Mouse (Mus musculus): ENCODE data around the gene Mau2. TPM values are rescaled to one million over a fixed set of nuclear protein-coding genes. Genes with fewer than 3 reads are reported as not detected.
"Not testable (repeated sequence)": the region's sequence is repeated elsewhere in the genome, so short reads cannot be mapped to it uniquely, and the experiment has no call there.

The Mau2 gene
- polyA plus RNA-seq, 1 experiment from 2014 or later = 77.9 TPM

GRCm38 (mm10) chr8:70004345-70004744 is 38.2 kb downstream of the Mau2 start:
- Histone ChIP-seq H3K9ac (replicated peaks; ENCODE audit: low read depth, low read length) (no peak overlapping the region), H3K4me3 (ENCODE audit: low read depth, low read length) (no peak overlapping the region), H3K27me3 (ENCODE audit: control insufficient read depth, insufficient read depth, low read length) (no peaks in the 10 kb centered on the region), H3K27ac (ENCODE audit: low read depth, low read length) (no peak overlapping the region), H3K9me3 (ENCODE audit: control insufficient read depth, low read length) (no peaks in the 10 kb centered on the region), H3K36me3 (ENCODE audit: control insufficient read depth, insufficient read depth, low read length) (no peaks in the 10 kb centered on the region), H3K4me1 (ENCODE audit: control insufficient read depth, insufficient read depth, low read length) (no peaks in the 10 kb centered on the region), H3K4me2 (ENCODE audit: low read depth, low read length) (no peak overlapping the region)
- no peak for ATAC-seq (ENCODE audit: low read depth)

- no peaks in the 10 kb centered on the region for H3K36me3 ChIP-seq (ENCODE audit: control insufficient read depth, insufficient read depth, low read length)
- H3K4me3 ChIP-seq (ENCODE audit: low read depth, low read length) = no peak overlapping the region
- H3K9me3 ChIP-seq (ENCODE audit: control insufficient read depth, low read length) = no peaks in the 10 kb centered on the region
- H3K27ac ChIP-seq (ENCODE audit: low read depth, low read length) = no peak overlapping the region
- H3K4me1 ChIP-seq (ENCODE audit: control insufficient read depth, insufficient read depth, low read length) = no peaks in the 10 kb centered on the region
- H3K27me3 ChIP-seq (ENCODE audit: control insufficient read depth, insufficient read depth, low read length) = no peaks in the 10 kb centered on the region
- H3K4me2 ChIP-seq (ENCODE audit: low read depth, low read length) = no peak overlapping the region
- H3K9ac ChIP-seq (replicated peaks; ENCODE audit: low read depth, low read length) = no peak overlapping the region
- no peak for ATAC-seq (ENCODE audit: low read depth)
- 55% methylated on average over 4 of the region's 4 CpGs for WGBS
Observed at GRCm38 (mm10) chr8:70003204-70003657, 39.3 kb downstream of the Mau2 start.

DNA sequence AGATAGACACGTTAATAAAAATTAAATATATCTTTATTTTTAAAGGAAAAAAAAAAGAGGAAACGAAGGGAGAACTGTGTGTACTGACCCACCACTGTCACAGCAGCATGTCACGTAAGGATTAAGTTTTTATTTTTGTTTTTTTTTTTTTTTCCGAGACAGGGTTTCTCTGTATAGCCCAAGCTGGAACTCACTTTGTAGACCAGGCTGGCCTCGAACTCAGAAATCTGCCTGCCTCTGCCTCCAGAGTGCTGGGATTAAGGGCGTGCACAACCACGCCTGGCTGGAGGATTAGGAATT is 40.7 kb downstream of the Mau2 start:
- not testable (repeated sequence) for H3K4me1 ChIP-seq (ENCODE audit: control insufficient read depth, insufficient read depth, low read length); H3K27me3 ChIP-seq (ENCODE audit: control insufficient read depth, insufficient read depth, low read length); ATAC-seq (ENCODE audit: low read depth); H3K9ac ChIP-seq (replicated peaks; ENCODE audit: low read depth, low read length); H3K27ac ChIP-seq (ENCODE audit: low read depth, low read length); H3K36me3 ChIP-seq (ENCODE audit: control insufficient read depth, insufficient read depth, low read length); H3K9me3 ChIP-seq (ENCODE audit: control insufficient read depth, low read length); H3K4me3 ChIP-seq (ENCODE audit: low read depth, low read length)
- 0 out of 2 replicates have a peak overlapping the region, but pooled peaks have one; percentile 6 for H3K4me2 ChIP-seq (ENCODE audit: low read depth, low read length)
- WGBS = 48% methylated on average over 7 of the region's 7 CpGs

DNA sequence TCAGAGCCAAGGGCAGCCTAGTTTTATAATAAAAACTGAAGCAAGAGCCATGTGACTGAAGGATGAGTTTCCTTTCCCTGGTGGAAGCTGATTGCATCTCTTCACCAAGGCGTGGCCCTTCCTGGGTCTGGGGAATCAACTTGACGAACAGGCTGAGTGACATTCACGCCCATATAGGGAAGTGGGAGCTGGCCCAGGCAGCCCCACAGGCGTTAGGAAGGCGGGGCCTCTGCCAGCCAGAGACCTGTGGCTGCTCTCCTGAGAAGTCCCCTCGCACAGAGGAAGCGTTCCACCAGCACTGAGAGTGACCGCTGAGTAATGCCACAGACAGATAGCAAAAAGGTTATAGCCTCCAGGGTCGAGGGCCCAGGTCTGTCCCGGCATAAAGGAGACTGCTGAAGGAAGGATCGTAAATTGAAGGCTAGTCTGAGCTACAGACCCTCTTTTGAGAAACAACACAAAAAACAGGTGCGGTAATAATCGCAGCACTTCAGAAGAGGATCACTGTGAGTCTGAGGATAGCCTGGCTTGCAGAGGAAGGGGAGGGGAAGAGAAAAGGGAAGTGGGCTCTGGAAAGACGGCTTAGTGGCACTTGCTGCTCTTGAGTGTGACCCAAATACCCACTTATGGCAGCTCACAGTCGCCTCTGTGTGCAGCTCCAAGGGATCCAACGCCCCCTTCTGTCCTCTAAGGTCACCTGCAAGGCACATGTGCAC is 41.2 kb downstream of the Mau2 start:
- H3K9ac ChIP-seq (replicated peaks; ENCODE audit: low read depth, low read length) = no peak overlapping the region
- peak; percentile 45; the same call in 1 of the 2 replicates for ATAC-seq (ENCODE audit: low read depth)
- WGBS = 3% methylated on average over 16 of the region's 16 CpGs

GRCm38 (mm10) chr8:70000226-70000625 is 42.3 kb downstream of the Mau2 start:
- no peak for ATAC-seq (ENCODE audit: low read depth)
- Histone ChIP-seq H3K36me3 (ENCODE audit: control insufficient read depth, insufficient read depth, low read length) (no peaks in the 10 kb centered on the region), H3K27me3 (ENCODE audit: control insufficient read depth, insufficient read depth, low read length) (no peaks in the 10 kb centered on the region), H3K4me1 (ENCODE audit: control insufficient read depth, insufficient read depth, low read length) (peaks cover 5% of the 10 kb centered on the region), H3K4me3 (ENCODE audit: low read depth, low read length) (no peak overlapping the region), H3K27ac (ENCODE audit: low read depth, low read length) (no peak overlapping the region), H3K4me2 (ENCODE audit: low read depth, low read length) (no peak overlapping the region), H3K9me3 (ENCODE audit: control insufficient read depth, low read length) (no peaks in the 10 kb centered on the region), H3K9ac (replicated peaks; ENCODE audit: low read depth, low read length) (no peak overlapping the region)
- 84% methylated on average over 2 of the region's 2 CpGs for WGBS

More for the DNA sequence above, 41.2 kb downstream of the Mau2 start:
- H3K9me3 ChIP-seq (ENCODE audit: control insufficient read depth, low read length) = no peaks in the 10 kb centered on the region
- H3K4me2 ChIP-seq (ENCODE audit: low read depth, low read length) = 0 out of 2 replicates have a peak overlapping the region, but pooled peaks have one; percentile 6
- no peaks in the 10 kb centered on the region for H3K27me3 ChIP-seq (ENCODE audit: control insufficient read depth, insufficient read depth, low read length)
- no peak overlapping the region for H3K27ac ChIP-seq (ENCODE audit: low read depth, low read length)
- H3K36me3 ChIP-seq (ENCODE audit: control insufficient read depth, insufficient read depth, low read length) = no peaks in the 10 kb centered on the region
- peaks cover 4% of the 10 kb centered on the region; the same call in 1 of the 2 replicates for H3K4me1 ChIP-seq (ENCODE audit: control insufficient read depth, insufficient read depth, low read length)
- H3K4me3 ChIP-seq (ENCODE audit: low read depth, low read length) = no peak overlapping the region

DNA sequence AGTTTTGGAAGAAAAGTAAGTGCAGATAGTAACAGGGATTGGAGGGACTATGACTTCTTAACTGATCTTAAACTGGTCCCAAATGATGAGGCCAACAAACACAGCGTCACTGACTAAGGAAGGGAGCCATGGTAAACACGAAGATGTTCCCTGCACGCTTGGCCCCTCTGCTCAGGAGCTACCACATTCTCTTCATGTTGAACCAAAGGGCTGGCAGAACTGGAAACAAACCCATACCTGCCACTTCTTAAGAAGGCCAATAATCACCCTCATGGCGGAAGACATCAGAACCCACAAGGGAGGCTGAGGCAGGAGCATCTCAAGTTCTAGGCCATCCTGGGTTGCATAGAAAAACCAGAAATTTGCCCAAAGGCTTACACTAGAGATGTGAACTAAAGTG is 43.3 kb downstream of the Mau2 start:
- no peak overlapping the region for H3K4me2 ChIP-seq (ENCODE audit: low read depth, low read length)
- H3K36me3 ChIP-seq (ENCODE audit: control insufficient read depth, insufficient read depth, low read length) = no peaks in the 10 kb centered on the region
- WGBS = 95% methylated on average over 4 of the region's 4 CpGs
- no peak overlapping the region for H3K27ac ChIP-seq (ENCODE audit: low read depth, low read length)
- no peak overlapping the region for H3K9ac ChIP-seq (replicated peaks; ENCODE audit: low read depth, low read length)
- ATAC-seq (ENCODE audit: low read depth) = no peak
- no peaks in the 10 kb centered on the region for H3K27me3 ChIP-seq (ENCODE audit: control insufficient read depth, insufficient read depth, low read length)
- H3K4me1 ChIP-seq (ENCODE audit: control insufficient read depth, insufficient read depth, low read length) = peaks cover 9% of the 10 kb centered on the region
- H3K4me3 ChIP-seq (ENCODE audit: low read depth, low read length) = no peak overlapping the region
- H3K9me3 ChIP-seq (ENCODE audit: control insufficient read depth, low read length) = no peaks in the 10 kb centered on the region

GRCm38 (mm10) chr8:69998706-69999105 is 43.8 kb downstream of the Mau2 start:
- 96% methylated on average over 3 of the region's 3 CpGs for WGBS

DNA sequence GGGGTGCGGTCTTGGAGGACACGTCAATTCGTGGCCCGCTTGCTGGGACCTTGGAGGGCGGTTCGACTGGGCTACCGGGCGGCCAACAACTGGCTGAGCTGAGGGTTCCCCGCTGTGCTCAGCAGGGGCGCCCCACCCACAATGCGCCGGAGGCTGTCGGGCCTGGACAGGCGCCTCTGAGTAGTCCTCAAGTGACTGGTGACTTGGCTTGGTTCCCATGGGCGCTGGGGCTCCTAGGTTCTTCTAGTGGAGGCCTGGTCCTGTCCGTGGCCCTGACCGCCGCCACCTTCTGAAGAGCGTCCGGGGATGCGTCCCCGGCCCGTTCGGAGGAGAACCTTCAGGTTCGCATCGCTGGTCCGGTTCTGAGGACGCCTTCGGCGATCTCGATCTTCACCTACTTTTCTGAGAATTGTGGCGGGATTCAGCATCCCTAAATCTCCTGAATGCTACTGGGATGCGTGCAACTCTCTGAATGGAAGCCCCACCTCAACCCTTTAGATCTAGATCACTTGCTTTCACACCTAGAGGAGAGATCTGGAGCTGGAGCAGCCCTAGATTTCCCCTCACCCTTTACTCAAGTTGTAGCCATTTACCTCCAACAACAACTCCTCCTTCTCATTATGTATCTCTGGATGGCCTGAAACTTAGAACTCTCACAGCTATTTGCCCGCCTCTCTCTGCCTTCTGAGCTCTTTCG is 45.8 kb downstream of the Mau2 start:
- Histone ChIP-seq H3K36me3 (ENCODE audit: control insufficient read depth, insufficient read depth, low read length) (no peaks in the 10 kb centered on the region), H3K9ac (replicated peaks; ENCODE audit: low read depth, low read length) (peak overlapping the region; percentile 76), H3K27me3 (ENCODE audit: control insufficient read depth, insufficient read depth, low read length) (no peaks in the 10 kb centered on the region), H3K4me2 (ENCODE audit: low read depth, low read length) (peak overlapping the region; percentile 89), H3K27ac (ENCODE audit: low read depth, low read length) (peak overlapping the region; percentile 79), H3K4me1 (ENCODE audit: control insufficient read depth, insufficient read depth, low read length) (peaks cover 9% of the 10 kb centered on the region), H3K4me3 (ENCODE audit: low read depth, low read length) (peak overlapping the region; percentile 77), H3K9me3 (ENCODE audit: control insufficient read depth, low read length) (no peaks in the 10 kb centered on the region)
- ATAC-seq (ENCODE audit: low read depth) = no peak
- WGBS = 4% methylated on average over 35 of the region's 35 CpGs

More at GRCm38 (mm10) chr8:69998706-69999105, 43.8 kb downstream of the Mau2 start:
- Histone ChIP-seq H3K4me1 (ENCODE audit: control insufficient read depth, insufficient read depth, low read length) (peaks cover 9% of the 10 kb centered on the region), H3K27me3 (ENCODE audit: control insufficient read depth, insufficient read depth, low read length) (no peaks in the 10 kb centered on the region), H3K36me3 (ENCODE audit: control insufficient read depth, insufficient read depth, low read length) (no peaks in the 10 kb centered on the region), H3K4me3 (ENCODE audit: low read depth, low read length) (no peak overlapping the region), H3K27ac (ENCODE audit: low read depth, low read length) (no peak overlapping the region), H3K9me3 (ENCODE audit: control insufficient read depth, low read length) (no peaks in the 10 kb centered on the region), H3K4me2 (ENCODE audit: low read depth, low read length) (no peak overlapping the region), H3K9ac (replicated peaks; ENCODE audit: low read depth, low read length) (no peak overlapping the region)
- ATAC-seq (ENCODE audit: low read depth) = no peak
